Mouse (Mus musculus) adipocyte (in vitro differentiated cells): Measurements from ENCODE around the gene Npnt.

Experiments
- DNase-seq: peaks from one replicate; pipeline ENCODE4 v3.0.0-alpha.2; 2016; ENCODE audit warnings: low spot score

The Npnt gene

DNA sequence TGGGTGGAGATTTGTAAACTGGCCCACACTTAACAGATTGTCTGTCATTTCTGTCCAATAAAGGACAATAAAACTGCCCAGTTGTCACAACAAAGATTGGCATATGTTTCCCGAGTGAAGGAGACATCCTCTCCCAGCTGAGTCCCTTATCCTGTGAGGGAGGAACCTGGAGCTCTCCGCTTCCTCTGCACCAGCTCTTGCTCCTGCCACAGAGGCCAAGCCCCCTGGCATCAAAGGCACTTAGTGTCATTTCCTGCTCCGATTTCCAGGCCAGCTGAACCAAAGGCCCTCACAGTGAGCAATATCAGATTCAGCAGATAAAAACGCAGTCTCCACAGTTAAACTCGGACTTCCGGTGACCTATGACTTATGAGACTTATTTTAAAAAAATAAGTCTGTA is 93.4 kb downstream of the Npnt start:
- no peak for DNase-seq

DNA sequence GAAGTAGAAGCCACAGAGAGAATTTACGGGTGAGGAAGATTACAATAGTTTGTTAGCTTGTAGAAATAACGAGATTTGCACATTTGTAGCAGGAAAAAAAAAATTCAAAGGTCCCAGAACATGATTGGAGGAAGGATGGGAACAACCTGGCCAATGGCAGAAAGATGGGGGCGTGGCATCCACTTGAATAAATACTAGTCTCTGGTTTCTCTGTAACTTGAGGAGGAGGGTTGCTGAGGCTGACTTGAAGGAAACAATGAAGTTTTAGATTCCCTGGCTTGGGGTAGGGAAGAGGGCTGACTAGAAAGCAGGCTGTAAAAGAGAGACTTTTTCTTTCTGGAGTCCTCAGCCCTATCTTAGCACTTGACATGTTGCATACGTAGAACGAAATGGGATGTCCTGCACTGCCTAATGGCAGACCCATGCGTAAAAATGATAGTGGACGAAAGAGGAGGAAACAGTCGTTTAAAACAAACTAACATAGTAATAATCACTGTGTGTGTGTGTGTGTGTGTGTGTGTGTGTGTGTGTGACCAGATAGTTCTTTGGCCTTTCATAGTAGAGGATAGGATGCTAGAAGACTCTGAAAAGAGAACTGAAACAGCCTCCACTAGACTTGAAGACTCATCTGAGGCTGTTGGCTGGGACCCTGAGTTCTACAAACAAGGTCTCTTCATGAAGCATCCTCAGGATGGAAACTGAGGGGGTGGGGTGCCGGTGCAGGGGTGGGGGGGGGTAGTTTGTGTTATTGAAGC is 94.5 kb downstream of the Npnt start:
- peak; percentile 24 for DNase-seq

DNA sequence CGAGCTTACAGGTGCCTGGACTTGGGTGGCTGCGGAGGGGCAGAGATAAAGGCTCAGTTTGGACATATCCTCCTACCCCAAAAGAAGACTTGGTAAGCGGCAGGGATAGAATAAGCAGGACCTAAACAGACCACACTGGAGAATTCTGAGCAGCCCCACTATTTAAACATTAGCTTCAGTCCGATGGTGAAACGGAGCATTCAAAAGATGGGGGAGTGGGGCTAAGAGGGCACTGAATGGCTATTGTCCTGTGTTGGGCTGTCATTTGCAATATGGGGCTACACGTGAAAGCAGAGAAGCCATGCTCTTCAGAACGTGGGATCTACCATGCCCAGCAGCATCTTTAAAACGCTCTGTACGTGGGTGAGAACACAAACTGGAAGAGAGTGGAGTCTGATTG is 95.8 kb downstream of the Npnt start:
- DNase-seq: no peak

DNA sequence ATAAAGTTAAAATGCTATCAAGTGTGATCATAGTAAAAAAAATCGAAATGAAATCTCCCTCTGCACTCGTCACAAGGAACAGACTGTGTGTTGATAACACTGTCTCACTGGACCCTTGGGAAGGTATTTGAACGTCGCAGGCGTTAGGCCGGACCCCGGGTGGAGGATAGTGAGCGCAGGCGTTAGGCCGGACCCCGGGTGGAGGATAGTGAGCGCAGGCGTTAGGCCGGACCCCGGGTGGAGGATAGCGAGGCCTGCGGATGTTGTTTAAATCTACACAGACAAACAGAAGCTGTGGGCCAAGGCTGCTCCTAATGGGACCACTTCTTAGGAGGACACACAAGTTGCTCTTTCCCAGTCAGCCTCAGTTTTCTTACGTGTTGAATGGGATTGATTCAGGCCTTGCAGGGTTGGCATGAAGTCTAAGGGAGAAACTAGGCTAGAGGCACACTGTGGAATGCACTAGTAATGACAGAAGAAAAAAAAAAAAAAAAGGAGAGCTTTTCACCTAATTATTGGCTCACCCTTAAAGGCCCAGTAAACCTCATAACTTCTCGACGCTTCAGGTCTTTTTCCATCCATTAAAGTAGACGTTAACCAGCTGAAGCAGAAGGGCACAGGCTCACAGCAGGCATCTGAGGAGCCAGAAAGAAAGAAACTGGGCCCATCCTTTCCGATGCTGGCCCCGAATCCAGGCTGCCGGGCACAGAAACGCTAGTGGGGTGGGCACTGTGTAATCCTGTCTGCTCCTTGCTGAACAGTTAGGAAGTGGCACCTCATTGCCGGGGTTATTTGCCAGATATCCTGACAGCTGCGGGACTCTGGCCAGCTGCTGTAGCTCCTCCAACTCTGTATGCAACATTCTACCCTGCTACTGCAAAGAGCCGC is 98.0 kb downstream of the Npnt start:
- peak; percentile 63 for DNase-seq

DNA sequence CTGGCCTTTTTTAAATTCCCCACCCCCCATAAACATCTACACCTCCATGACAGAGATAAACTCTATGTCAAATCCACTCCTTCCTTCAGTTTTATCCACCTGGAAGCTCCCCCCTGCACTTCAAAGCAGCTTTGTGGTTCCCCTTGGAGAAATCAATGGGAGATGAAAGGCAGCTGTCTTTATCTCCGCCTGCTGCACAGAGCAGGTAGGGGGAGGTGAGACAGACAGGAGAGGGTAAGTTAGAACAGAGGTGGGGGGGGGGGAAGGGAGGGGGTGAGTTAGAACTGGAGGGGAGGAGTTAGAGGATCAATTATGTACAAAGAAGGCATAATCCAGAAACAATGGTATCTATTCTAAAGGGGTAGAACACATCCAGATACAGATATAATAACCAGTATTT is 98.7 kb downstream of the Npnt start:
- DNase-seq: no peak

DNA sequence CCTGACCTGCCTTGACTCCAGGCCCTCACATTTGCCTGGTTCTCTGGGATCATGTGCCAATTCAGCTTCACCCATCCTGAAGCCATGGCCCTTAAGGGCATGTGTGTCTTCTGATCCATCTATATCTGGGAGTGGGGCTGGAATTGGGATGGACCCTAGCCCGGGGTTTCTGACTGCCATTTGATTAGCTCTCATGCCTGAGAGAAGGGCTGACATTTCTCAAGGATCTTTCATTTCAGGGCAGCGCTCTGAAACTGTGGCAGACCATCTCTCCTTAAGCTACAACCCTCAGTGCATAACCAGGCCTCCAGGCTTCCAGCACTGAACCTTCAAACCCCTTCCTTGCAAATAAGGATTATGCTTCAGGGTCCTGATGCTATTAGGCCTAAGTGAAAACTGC is 99.7 kb downstream of the Npnt start:
- no peak for DNase-seq

DNA sequence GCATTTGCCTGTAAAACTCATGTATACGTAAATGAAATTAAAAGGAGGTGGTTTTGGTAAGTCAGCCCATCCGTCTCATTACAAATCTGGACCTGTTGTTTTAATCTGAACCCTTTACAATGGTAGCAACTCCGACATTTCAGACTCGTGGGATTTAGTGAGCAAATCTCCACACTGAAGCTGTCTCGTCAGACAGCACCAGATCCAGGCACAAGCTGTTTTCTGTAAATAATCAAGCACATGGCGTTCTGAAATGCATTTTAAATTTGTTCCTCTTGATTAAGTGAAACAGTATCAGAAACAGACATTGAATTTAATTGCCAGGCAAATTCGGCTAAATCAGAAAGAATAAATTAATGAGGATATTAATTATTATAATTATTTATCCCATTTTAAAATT is 100.4 kb downstream of the Npnt start:
- no peak for DNase-seq

DNA sequence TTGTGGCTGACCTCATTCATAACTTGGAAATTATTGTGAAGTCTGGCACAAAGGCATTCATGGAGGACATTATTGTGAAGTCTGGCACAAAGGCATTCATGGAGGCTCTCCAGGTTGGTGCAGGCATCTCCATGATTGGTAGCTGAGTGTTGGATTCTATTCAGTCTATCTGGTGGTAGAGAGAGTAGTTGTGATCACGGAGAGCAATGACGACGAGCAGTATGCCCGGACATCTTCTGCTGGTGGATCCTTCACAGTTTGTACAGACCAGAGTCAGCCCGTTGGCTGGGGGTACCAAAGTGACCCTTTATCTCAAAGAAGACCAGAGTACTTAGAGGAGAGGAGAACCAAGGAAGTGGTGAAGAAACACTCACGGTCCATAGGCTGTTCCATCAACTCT is 107.4 kb downstream of the Npnt start:
- DNase-seq: no peak

DNA sequence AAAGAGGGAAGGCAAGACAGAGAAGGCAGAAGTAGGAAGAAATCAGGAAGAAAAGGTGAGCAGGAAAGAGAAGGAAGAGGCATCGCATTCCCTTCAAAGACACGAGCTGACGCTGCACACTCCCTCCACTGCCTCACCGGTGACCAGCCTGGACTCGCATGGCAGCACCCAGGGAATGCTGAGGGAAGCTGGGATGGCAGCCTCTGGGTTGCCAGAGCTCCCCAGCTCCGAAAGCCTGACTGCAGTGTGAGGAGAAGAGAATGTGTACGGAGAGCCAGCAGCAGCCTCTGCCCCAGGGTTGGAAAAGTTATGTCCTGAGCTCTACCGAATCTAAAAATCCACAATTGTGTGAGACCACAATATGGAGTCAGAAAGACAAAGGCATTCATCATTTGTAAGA is 110.6 kb downstream of the Npnt start:
- no peak for DNase-seq

DNA sequence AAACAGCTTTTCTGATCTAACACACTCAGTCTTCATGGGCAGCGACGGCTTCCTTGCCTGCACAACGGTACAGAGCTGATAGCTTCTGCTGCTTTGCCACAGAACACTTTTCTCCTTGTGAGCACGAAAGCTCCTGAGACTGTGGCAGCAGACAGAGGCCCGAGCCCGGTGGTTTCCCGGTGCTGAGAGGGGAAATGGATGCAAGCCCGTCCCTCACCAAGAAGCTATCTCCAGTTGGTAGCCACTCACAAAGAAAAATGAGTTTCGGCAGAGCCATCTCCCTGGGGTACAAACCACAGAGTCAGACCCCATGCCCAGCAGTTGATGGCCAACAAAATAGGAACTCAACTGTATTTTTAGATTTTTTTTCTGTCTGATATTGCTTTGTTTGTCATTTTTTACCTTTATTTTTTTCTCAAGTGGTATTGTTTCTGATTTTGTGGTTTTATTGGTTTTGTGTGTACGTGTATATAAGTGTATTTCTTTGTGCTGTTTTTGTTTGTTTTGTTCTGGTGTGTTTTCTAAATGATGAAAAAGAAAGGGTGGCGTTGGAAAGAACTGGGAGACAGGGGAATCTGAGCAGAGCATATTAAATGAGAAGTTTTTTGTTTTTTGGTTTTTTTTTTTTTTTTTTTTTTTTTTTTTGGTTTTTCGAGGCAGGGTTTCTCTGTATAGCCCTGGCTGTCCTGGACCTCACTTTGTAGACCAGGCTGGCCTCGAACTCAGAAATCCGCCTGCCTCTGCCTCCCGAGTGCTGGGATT is 111.3 kb downstream of the Npnt start:
- DNase-seq: no peak

DNA sequence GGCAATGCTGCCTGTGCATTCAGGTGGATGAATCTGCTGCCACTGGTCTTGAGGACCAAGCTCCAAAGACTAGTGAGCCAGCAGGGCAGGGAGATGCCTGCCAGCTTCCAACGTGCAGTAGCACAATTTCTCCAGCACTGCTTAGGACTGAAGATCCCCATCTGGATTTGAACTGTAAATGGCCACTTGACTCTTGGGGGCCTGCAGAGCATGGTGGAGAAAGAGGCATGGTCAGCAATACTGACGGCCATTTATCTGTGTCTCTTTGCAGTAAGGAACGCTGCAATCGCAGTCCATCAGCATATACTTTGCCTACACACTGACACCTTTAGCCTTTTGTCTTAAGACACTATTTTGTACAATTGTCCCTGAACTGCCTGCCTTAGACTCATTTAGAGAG is 113.0 kb downstream of the Npnt start:
- DNase-seq: no peak

DNA sequence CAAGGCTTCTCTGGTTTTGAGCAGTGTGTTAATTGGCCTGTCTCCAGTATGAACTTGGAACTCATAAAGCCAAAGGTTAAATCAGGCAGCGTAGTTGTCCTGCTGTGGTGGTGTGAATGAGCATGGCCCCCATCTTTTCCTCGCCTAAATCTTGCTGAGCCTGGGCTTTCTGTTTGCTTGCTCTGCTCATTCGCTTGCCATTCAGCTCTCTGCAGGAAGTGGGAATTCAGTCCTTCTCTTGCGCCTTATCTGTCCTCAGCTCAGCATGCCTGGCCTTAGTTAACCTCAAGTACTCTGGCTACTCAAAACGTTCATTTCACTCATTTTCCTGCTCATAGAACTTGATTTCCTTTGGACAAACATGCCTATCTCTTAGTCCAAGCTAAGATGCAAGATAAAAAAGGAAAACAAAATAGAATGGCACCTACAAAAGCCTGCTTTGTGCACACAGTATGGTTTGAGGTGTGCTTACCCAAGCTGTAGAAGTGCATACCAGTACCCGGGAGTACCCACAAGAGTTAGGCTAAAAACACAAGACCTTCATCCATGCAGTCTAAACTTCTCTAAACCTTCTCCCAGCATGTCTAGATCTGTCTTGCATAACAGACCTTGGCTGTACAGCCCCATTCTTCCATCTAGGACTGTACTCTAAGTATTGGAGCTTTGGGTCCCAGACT is 114.8 kb downstream of the Npnt start:
- no peak for DNase-seq
